Mouse (Mus musculus) forebrain, embryonic 14.5 days (tissue): ENCODE measurements around the gene Dock7. TPM values are rescaled to one million over a fixed set of nuclear protein-coding genes. Genes with fewer than 3 reads are reported as not detected.
A peak's percentile ranks its signal among the peaks of the same experiment; 100 is the strongest.
"Not testable (repeated sequence)": the region's sequence is repeated elsewhere in the genome, so short reads cannot be mapped to it uniquely, and the experiment has no call there.

Experiments used
- ATAC-seq: fragments of 200-750 bp; cut with Nextera tagmentation; 2 replicates; pipeline ENCODE4 v1.8.0; 2017; ENCODE audit warnings: mild to moderate bottlenecking, moderate library complexity
- DNase-seq: peaks from one replicate; pipeline ENCODE4 v3.0.0-alpha.2; 2015; ENCODE audit warnings: low spot score
- H3K27ac ChIP-seq: fragments of 300-500 bp; sonication (generic); 2 replicates; pipeline ENCODE4 v1.5.1; 2014; ENCODE audit warnings: low read depth, mild to moderate bottlenecking, control low read depth, low read length, moderate library complexity
- H3K27me3 ChIP-seq: fragments of 300-500 bp; sonication (generic); replicated peaks from 2 replicates; pipeline ENCODE4 v1.6.1; 2014; ENCODE audit warnings: low read length, control low read depth, mixed read lengths; ENCODE audit not compliant: control insufficient read depth, insufficient read depth
- H3K36me3 ChIP-seq: fragments of 300-500 bp; sonication (generic); 2 replicates; pipeline ENCODE4 v1.6.1; 2014; ENCODE audit warnings: low read length, control low read depth; ENCODE audit not compliant: control insufficient read depth, insufficient read depth
- H3K4me1 ChIP-seq: fragments of 300-500 bp; sonication (generic); 2 replicates; pipeline ENCODE4 v1.6.1; 2014; ENCODE audit warnings: antibody characterized with exemption, low read length, control low read depth; ENCODE audit not compliant: control insufficient read depth, insufficient read depth
- H3K4me2 ChIP-seq: fragments of 300-500 bp; sonication (generic); 2 replicates; pipeline ENCODE4 v1.6.1; 2014; ENCODE audit warnings: mild to moderate bottlenecking, control low read depth, low read length
- H3K4me3 ChIP-seq: fragments of 300-500 bp; sonication (generic); 2 replicates; pipeline ENCODE4 v1.5.1; 2014; ENCODE audit warnings: low read depth, low read length, control low read depth
- H3K9ac ChIP-seq: fragments of 300-500 bp; sonication (generic); 2 replicates; pipeline ENCODE4 v1.6.1; 2014; ENCODE audit warnings: mild to moderate bottlenecking, low read length, control low read depth, moderate library complexity
- H3K9me3 ChIP-seq: fragments of 300-500 bp; sonication (generic); replicated peaks from 2 replicates; pipeline ENCODE4 v1.6.1; 2016; ENCODE audit warnings: low read length, control low read depth, mixed read lengths; ENCODE audit not compliant: control insufficient read depth
- WGBS: fragments of 180-500 bp; shearing (Covaris S2); extraction: QIAGEN DNeasy Blood & Tissue Kit; methylation state at CpG from one replicate; pipeline ENCODE4 v1.1.7; 2014; 5-methylcytosine and 5-hydroxymethylcytosine counted together
- polyA plus RNA-seq: library from polyadenylated mRNA; unstranded; fragments of >200 nt; fragmentation: Nextera tagmentation; extraction: Ambion mirVana; gene quantifications from 2 replicates; pipeline ENCODE4 v1.2.1, GENCODE M21; 2014

Dock7 gene
- polyA plus RNA-seq, 1 experiment from 2014 or later, result 80.3 TPM

- Histone ChIP-seq H3K9ac (no peak overlapping the region), H3K9me3 (no peaks in the 10 kb centered on the region), H3K36me3 (peaks cover 43% of the 10 kb centered on the region), H3K4me1 (no peaks in the 10 kb centered on the region), H3K4me2 (no peak overlapping the region), H3K4me3 (no peak overlapping the region), H3K27ac (no peak overlapping the region), H3K27me3 (no peaks in the 10 kb centered on the region)
- WGBS, result 88% methylated on average over 4 of the region's 4 CpGs
- ATAC-seq (no peak), DNase-seq (no peak)
These were observed 109.7 kb downstream of the Dock7 start for GRCm38 (mm10) chr4:99011039-99011438.

- no peaks in the 10 kb centered on the region for H3K27me3 ChIP-seq
- no peak overlapping the region for H3K4me2 ChIP-seq
- ATAC-seq, result no peak
- no peak overlapping the region for H3K4me3 ChIP-seq
- DNase-seq, result no peak
- no peak overlapping the region for H3K27ac ChIP-seq
- peaks cover 31% of the 10 kb centered on the region for H3K36me3 ChIP-seq
- no peaks in the 10 kb centered on the region for H3K9me3 ChIP-seq
- 84% methylated on average over 2 of the region's 2 CpGs for WGBS
- no peaks in the 10 kb centered on the region for H3K4me1 ChIP-seq
- H3K9ac ChIP-seq, result no peak overlapping the region
These were observed 114.4 kb downstream of the Dock7 start for GRCm38 (mm10) chr4:99006319-99006718.

GRCm38 (mm10) chr4:99005574-99005973 lies 115.1 kb downstream of the Dock7 start:
- no peak overlapping the region for H3K9ac ChIP-seq
- ATAC-seq (no peak), DNase-seq (no peak)
- WGBS, result 86% methylated on average over 2 of the region's 2 CpGs
- no peak overlapping the region for H3K4me3 ChIP-seq
- no peaks in the 10 kb centered on the region for H3K27me3 ChIP-seq
- no peaks in the 10 kb centered on the region for H3K4me1 ChIP-seq
- no peak overlapping the region for H3K4me2 ChIP-seq
- no peak overlapping the region for H3K27ac ChIP-seq
- H3K36me3 ChIP-seq, result peaks cover 31% of the 10 kb centered on the region
- H3K9me3 ChIP-seq, result no peaks in the 10 kb centered on the region

GRCm38 (mm10) chr4:98993491-98993890 lies 127.2 kb downstream of the Dock7 start:
- WGBS, result 86% methylated on average over 4 of the region's 4 CpGs

GRCm38 (mm10) chr4:98984701-98985100 lies 136.0 kb downstream of the Dock7 start:
- no peaks in the 10 kb centered on the region for H3K27me3 ChIP-seq
- H3K4me3 ChIP-seq, result no peak overlapping the region
- no peak overlapping the region for H3K27ac ChIP-seq
- no peaks in the 10 kb centered on the region for H3K9me3 ChIP-seq
- no peak overlapping the region for H3K9ac ChIP-seq
- DNase-seq, result no peak
- no peaks in the 10 kb centered on the region for H3K4me1 ChIP-seq
- peaks cover 50% of the 10 kb centered on the region for H3K36me3 ChIP-seq
- 92% methylated on average over 8 of the region's 8 CpGs for WGBS
- no peak for ATAC-seq
- H3K4me2 ChIP-seq, result no peak overlapping the region

More at GRCm38 (mm10) chr4:98993491-98993890, 127.2 kb downstream of the Dock7 start:
- Histone ChIP-seq H3K4me1 (no peaks in the 10 kb centered on the region), H3K4me2 (no peak overlapping the region), H3K9ac (no peak overlapping the region), H3K27ac (no peak overlapping the region), H3K9me3 (no peaks in the 10 kb centered on the region), H3K36me3 (peaks cover 18% of the 10 kb centered on the region), H3K4me3 (no peak overlapping the region), H3K27me3 (no peaks in the 10 kb centered on the region)
- DNase-seq (no peak), ATAC-seq (no peak)

GRCm38 (mm10) chr4:98979976-98980375 lies 140.7 kb downstream of the Dock7 start:
- not testable (repeated sequence) for DNase-seq, ATAC-seq, H3K4me2 ChIP-seq, H3K9ac ChIP-seq, H3K27ac ChIP-seq, H3K4me3 ChIP-seq, H3K9me3 ChIP-seq, H3K4me1 ChIP-seq, H3K27me3 ChIP-seq
- WGBS, result 88% methylated on average over 3 of the region's 3 CpGs
- peaks cover 41% of the 10 kb centered on the region for H3K36me3 ChIP-seq

- Histone ChIP-seq H3K4me2 (no peak overlapping the region), H3K27me3 (no peaks in the 10 kb centered on the region), H3K9ac (no peak overlapping the region), H3K4me1 (no peaks in the 10 kb centered on the region), H3K9me3 (no peaks in the 10 kb centered on the region), H3K36me3 (peaks cover 38% of the 10 kb centered on the region), H3K4me3 (no peak overlapping the region), H3K27ac (no peak overlapping the region)
- ATAC-seq (no peak), DNase-seq (no peak)
- WGBS, result 91% methylated on average over 2 of the region's 2 CpGs
These were observed 142.0 kb downstream of the Dock7 start for GRCm38 (mm10) chr4:98978693-98979092.

- DNase-seq, ATAC-seq, H3K4me1 ChIP-seq, H3K9ac ChIP-seq, H3K4me2 ChIP-seq, H3K27ac ChIP-seq, H3K27me3 ChIP-seq, H3K4me3 ChIP-seq, H3K9me3 ChIP-seq: not testable (repeated sequence)
- peaks cover 38% of the 10 kb centered on the region for H3K36me3 ChIP-seq
- 94% methylated on average over 2 of the region's 2 CpGs for WGBS
These were observed 142.4 kb downstream of the Dock7 start for GRCm38 (mm10) chr4:98978288-98978687.

GRCm38 (mm10) chr4:98975741-98976140 lies 145.0 kb downstream of the Dock7 start:
- no peak overlapping the region for H3K9ac ChIP-seq
- H3K36me3 ChIP-seq, result peaks cover 56% of the 10 kb centered on the region
- no peak overlapping the region for H3K4me3 ChIP-seq
- no peak overlapping the region for H3K4me2 ChIP-seq
- no peak for ATAC-seq
- no peaks in the 10 kb centered on the region for H3K27me3 ChIP-seq
- no peaks in the 10 kb centered on the region for H3K9me3 ChIP-seq
- no peaks in the 10 kb centered on the region for H3K4me1 ChIP-seq
- DNase-seq, result peak; percentile 14
- 56% methylated on average over 8 of the region's 8 CpGs for WGBS
- H3K27ac ChIP-seq, result no peak overlapping the region
